Mouse (Mus musculus) midbrain, embryonic 13.5 days (tissue): ENCODE data around the gene Dok3. TPM values are rescaled to one million over a fixed set of nuclear protein-coding genes. Genes with fewer than 3 reads are reported as not detected.
A peak's percentile ranks its signal among the peaks of the same experiment; 100 is the strongest.

ENCODE experiments used
- ATAC-seq: fragments of 200-750 bp; cut with Nextera tagmentation; 2 replicates; pipeline ENCODE4 v1.8.0; 2017; ENCODE audit warnings: mild to moderate bottlenecking, moderate TSS enrichment, moderate library complexity
- H3K27ac ChIP-seq: fragments of 300-500 bp; sonication (generic); 2 replicates; pipeline ENCODE4 v1.5.1; 2015; ENCODE audit warnings: inconsistent platforms, mild to moderate bottlenecking, moderate library complexity
- H3K27me3 ChIP-seq: fragments of 300-500 bp; sonication (generic); 2 replicates; pipeline ENCODE4 v1.6.1; 2015; ENCODE audit warnings: mild to moderate bottlenecking, inconsistent platforms
- H3K36me3 ChIP-seq: fragments of 300-500 bp; sonication (generic); 2 replicates; pipeline ENCODE4 v1.6.1; 2015; ENCODE audit warnings: mild to moderate bottlenecking, inconsistent platforms
- H3K4me1 ChIP-seq: fragments of 300-500 bp; sonication (generic); replicated peaks from 2 replicates; pipeline ENCODE4 v1.6.1; 2015; ENCODE audit warnings: inconsistent platforms
- H3K4me2 ChIP-seq: fragments of 300-500 bp; sonication (generic); replicated peaks from 2 replicates; pipeline ENCODE4 v1.6.1; 2015; ENCODE audit warnings: moderate library complexity, mild to moderate bottlenecking, inconsistent platforms
- H3K4me3 ChIP-seq: fragments of 300-500 bp; sonication (generic); replicated peaks from 2 replicates; pipeline ENCODE4 v1.5.1; 2015; ENCODE audit warnings: mild to moderate bottlenecking, inconsistent platforms
- H3K9ac ChIP-seq: fragments of 300-500 bp; sonication (generic); replicated peaks from 2 replicates; pipeline ENCODE4 v1.6.1; 2015; ENCODE audit warnings: mild to moderate bottlenecking, inconsistent platforms
- H3K9me3 ChIP-seq: fragments of 300-500 bp; sonication (generic); 2 replicates; pipeline ENCODE4 v1.6.1; 2016; ENCODE audit warnings: mild to moderate bottlenecking, inconsistent platforms
- WGBS: fragments of 180-500 bp; shearing (Covaris S2); methylation state at CpG from one replicate; pipeline ENCODE4 v1.1.7; 2015; 5-methylcytosine and 5-hydroxymethylcytosine counted together
- polyA plus RNA-seq: library from polyadenylated mRNA; unstranded; fragments of >200 nt; fragmentation: Nextera tagmentation; extraction: Ambion mirVana; gene quantifications from 2 replicates; pipeline ENCODE4 v1.2.1, GENCODE M21; 2015

Gene Dok3
- polyA plus RNA-seq, 1 experiment from 2014 or later, result 4.3 TPM

- no peak overlapping the region for H3K4me2 ChIP-seq
- no peak for ATAC-seq
- H3K36me3 ChIP-seq, result peaks cover 39% of the 10 kb centered on the region; the same call in 1 of the 2 replicates
- no peaks in the 10 kb centered on the region for H3K9me3 ChIP-seq
- H3K27me3 ChIP-seq, result no peaks in the 10 kb centered on the region
- no peak overlapping the region for H3K27ac ChIP-seq
- H3K4me1 ChIP-seq, result peaks cover 44% of the 10 kb centered on the region
- 0 out of 2 replicates have a peak overlapping the region, but pooled peaks have one; percentile 11 for H3K9ac ChIP-seq
- 88% methylated on average over 2 of the region's 2 CpGs for WGBS
- no peak overlapping the region for H3K4me3 ChIP-seq
Measured at GRCm38 (mm10) chr13:55567949-55568348, 38.9 kb upstream of the Dok3 start.

- no peak overlapping the region for H3K27ac ChIP-seq
- H3K9ac ChIP-seq, result no peak overlapping the region
- no peaks in the 10 kb centered on the region for H3K27me3 ChIP-seq
- no peaks in the 10 kb centered on the region for H3K9me3 ChIP-seq
- H3K4me3 ChIP-seq, result no peak overlapping the region
- peaks cover 39% of the 10 kb centered on the region; the same call in 1 of the 2 replicates for H3K36me3 ChIP-seq
- peaks cover 40% of the 10 kb centered on the region for H3K4me1 ChIP-seq
- 85% methylated on average over 6 of the region's 6 CpGs for WGBS
- no peak for ATAC-seq
- no peak overlapping the region for H3K4me2 ChIP-seq
Measured at GRCm38 (mm10) chr13:55567001-55567400, 37.9 kb upstream of the Dok3 start.

GRCm38 (mm10) chr13:55563266-55563879 is 34.3 kb upstream of the Dok3 start:
- Histone ChIP-seq H3K36me3 (peaks cover 46% of the 10 kb centered on the region; the same call in 1 of the 2 replicates), H3K4me1 (peaks cover 27% of the 10 kb centered on the region), H3K9ac (no peak overlapping the region), H3K4me3 (no peak overlapping the region), H3K27ac (no peak overlapping the region), H3K4me2 (no peak overlapping the region), H3K27me3 (no peaks in the 10 kb centered on the region), H3K9me3 (no peaks in the 10 kb centered on the region)
- 89% methylated on average over 7 of the region's 7 CpGs for WGBS
- ATAC-seq, result no peak

- ATAC-seq, result no peak
- Histone ChIP-seq H3K4me3 (no peak overlapping the region), H3K27me3 (no peaks in the 10 kb centered on the region), H3K9me3 (no peaks in the 10 kb centered on the region), H3K36me3 (peaks cover 55% of the 10 kb centered on the region), H3K4me1 (peaks cover 8% of the 10 kb centered on the region; the same call in 1 of the 2 replicates), H3K4me2 (no peak overlapping the region), H3K9ac (no peak overlapping the region), H3K27ac (no peak overlapping the region)
- 93% methylated on average over 6 of the region's 6 CpGs for WGBS
Measured at GRCm38 (mm10) chr13:55557499-55557898, 28.4 kb upstream of the Dok3 start.

GRCm38 (mm10) chr13:55555921-55556320 is 26.8 kb upstream of the Dok3 start:
- H3K9me3 ChIP-seq, result no peaks in the 10 kb centered on the region
- H3K27ac ChIP-seq, result no peak overlapping the region
- peaks cover 8% of the 10 kb centered on the region; the same call in 1 of the 2 replicates for H3K4me1 ChIP-seq
- no peak overlapping the region for H3K9ac ChIP-seq
- H3K4me3 ChIP-seq, result no peak overlapping the region
- no peak for ATAC-seq
- 94% methylated on average over 9 of the region's 9 CpGs for WGBS
- H3K27me3 ChIP-seq, result no peaks in the 10 kb centered on the region
- H3K36me3 ChIP-seq, result peaks cover 56% of the 10 kb centered on the region
- no peak overlapping the region for H3K4me2 ChIP-seq

- no peak overlapping the region for H3K9ac ChIP-seq
- H3K4me1 ChIP-seq, result no peaks in the 10 kb centered on the region
- no peaks in the 10 kb centered on the region for H3K9me3 ChIP-seq
- H3K36me3 ChIP-seq, result peaks cover 92% of the 10 kb centered on the region
- no peak overlapping the region for H3K4me3 ChIP-seq
- no peaks in the 10 kb centered on the region for H3K27me3 ChIP-seq
- no peak for ATAC-seq
- H3K27ac ChIP-seq, result no peak overlapping the region
- H3K4me2 ChIP-seq, result no peak overlapping the region
- WGBS, result 92% methylated on average over 15 of the region's 15 CpGs
Measured at GRCm38 (mm10) chr13:55549061-55549460, 20.0 kb upstream of the Dok3 start.

- H3K4me2 ChIP-seq, result no peak overlapping the region
- H3K36me3 ChIP-seq, result peaks cover 92% of the 10 kb centered on the region
- H3K27me3 ChIP-seq, result no peaks in the 10 kb centered on the region
- no peaks in the 10 kb centered on the region for H3K9me3 ChIP-seq
- no peaks in the 10 kb centered on the region for H3K4me1 ChIP-seq
- H3K27ac ChIP-seq, result no peak overlapping the region
- 96% methylated on average over 5 of the region's 5 CpGs for WGBS
- no peak overlapping the region for H3K4me3 ChIP-seq
- H3K9ac ChIP-seq, result no peak overlapping the region
- no peak for ATAC-seq
Measured at GRCm38 (mm10) chr13:55548426-55548825, 19.3 kb upstream of the Dok3 start.

GRCm38 (mm10) chr13:55547916-55548315 is 18.8 kb upstream of the Dok3 start:
- ATAC-seq, result no peak
- Histone ChIP-seq H3K9ac (no peak overlapping the region), H3K4me3 (no peak overlapping the region), H3K4me1 (no peaks in the 10 kb centered on the region), H3K27ac (no peak overlapping the region), H3K27me3 (no peaks in the 10 kb centered on the region), H3K4me2 (no peak overlapping the region), H3K9me3 (no peaks in the 10 kb centered on the region), H3K36me3 (peaks cover 92% of the 10 kb centered on the region)
- WGBS, result 98% methylated on average over 2 of the region's 2 CpGs

- Histone ChIP-seq H3K4me1 (no peaks in the 10 kb centered on the region), H3K36me3 (peaks cover 100% of the 10 kb centered on the region), H3K4me2 (no peak overlapping the region), H3K9ac (no peak overlapping the region), H3K9me3 (no peaks in the 10 kb centered on the region), H3K27ac (no peak overlapping the region), H3K4me3 (no peak overlapping the region), H3K27me3 (no peaks in the 10 kb centered on the region)
- no peak for ATAC-seq
- 88% methylated on average over 6 of the region's 6 CpGs for WGBS
Measured at GRCm38 (mm10) chr13:55544792-55545191, 15.7 kb upstream of the Dok3 start.

- H3K27me3 ChIP-seq, result no peaks in the 10 kb centered on the region
- H3K4me1 ChIP-seq, result no peaks in the 10 kb centered on the region
- no peak for ATAC-seq
- H3K9me3 ChIP-seq, result no peaks in the 10 kb centered on the region
- H3K36me3 ChIP-seq, result peaks cover 100% of the 10 kb centered on the region
- H3K4me2 ChIP-seq, result no peak overlapping the region
- no peak overlapping the region for H3K27ac ChIP-seq
- H3K4me3 ChIP-seq, result no peak overlapping the region
- no peak overlapping the region for H3K9ac ChIP-seq
- 92% methylated on average over 8 of the region's 8 CpGs for WGBS
Measured at GRCm38 (mm10) chr13:55543447-55543846, 14.4 kb upstream of the Dok3 start.

GRCm38 (mm10) chr13:55542891-55543290 is 13.8 kb upstream of the Dok3 start:
- ATAC-seq, result no peak
- H3K27ac ChIP-seq, result no peak overlapping the region
- no peak overlapping the region for H3K9ac ChIP-seq
- H3K36me3 ChIP-seq, result peaks cover 100% of the 10 kb centered on the region
- H3K4me2 ChIP-seq, result no peak overlapping the region
- no peaks in the 10 kb centered on the region for H3K4me1 ChIP-seq
- WGBS, result 95% methylated on average over 4 of the region's 4 CpGs
- no peaks in the 10 kb centered on the region for H3K27me3 ChIP-seq
- H3K4me3 ChIP-seq, result no peak overlapping the region
- H3K9me3 ChIP-seq, result no peaks in the 10 kb centered on the region

GRCm38 (mm10) chr13:55540933-55541332 is 11.8 kb upstream of the Dok3 start:
- WGBS, result 90% methylated on average over 2 of the region's 2 CpGs
- Histone ChIP-seq H3K4me1 (peaks cover 4% of the 10 kb centered on the region), H3K36me3 (peaks cover 87% of the 10 kb centered on the region), H3K27ac (no peak overlapping the region), H3K4me3 (no peak overlapping the region), H3K27me3 (no peaks in the 10 kb centered on the region), H3K9me3 (no peaks in the 10 kb centered on the region), H3K9ac (no peak overlapping the region), H3K4me2 (no peak overlapping the region)
- no peak for ATAC-seq
